Mouse (Mus musculus) midbrain, postnatal 0 days (tissue): Measurements from ENCODE around the gene Paqr6. TPM values are rescaled to one million over a fixed set of nuclear protein-coding genes. Genes with fewer than 3 reads are reported as not detected.

Source experiments
- ATAC-seq: fragments of 200-750 bp; cut with Nextera tagmentation; 2 replicates; pipeline ENCODE4 v1.8.0; 2017; ENCODE audit warnings: moderate number of reproducible peaks, mild to moderate bottlenecking, moderate TSS enrichment, moderate library complexity; ENCODE audit not compliant: low FRiP score
- DNase-seq: peaks from one replicate; pipeline ENCODE4 v3.0.0-alpha.2; 2015; ENCODE audit warnings: low spot score
- H3K27ac ChIP-seq: fragments of 300-500 bp; sonication (generic); 2 replicates; pipeline ENCODE4 v1.5.1; 2014; ENCODE audit warnings: low read depth, mild to moderate bottlenecking, low read length, mixed read lengths
- H3K27me3 ChIP-seq: fragments of 300-500 bp; sonication (generic); 2 replicates; pipeline ENCODE4 v1.6.1; 2014; ENCODE audit warnings: low read length, control low read depth, mixed read lengths; ENCODE audit not compliant: insufficient read depth
- H3K36me3 ChIP-seq: fragments of 300-500 bp; sonication (generic); 2 replicates; pipeline ENCODE4 v1.6.1; 2014; ENCODE audit warnings: low read length, control low read depth, mixed read lengths; ENCODE audit not compliant: insufficient read depth
- H3K4me1 ChIP-seq: fragments of 300-500 bp; sonication (generic); 2 replicates; pipeline ENCODE4 v1.6.1; 2014; ENCODE audit warnings: mild to moderate bottlenecking, control low read depth, antibody characterized with exemption, low read length, mixed read lengths; ENCODE audit not compliant: insufficient read depth
- H3K4me2 ChIP-seq: fragments of 300-500 bp; sonication (generic); 2 replicates; pipeline ENCODE4 v1.6.1; 2014; ENCODE audit warnings: low read depth, mild to moderate bottlenecking, low read length, mixed read lengths; ENCODE audit not compliant: poor library complexity, severe bottlenecking
- H3K4me3 ChIP-seq: fragments of 300-500 bp; sonication (generic); 2 replicates; pipeline ENCODE4 v1.5.1; 2014; ENCODE audit warnings: low read depth, mild to moderate bottlenecking, low read length, moderate library complexity
- H3K9ac ChIP-seq: fragments of 300-500 bp; sonication (generic); replicated peaks from 2 replicates; pipeline ENCODE4 v1.6.1; 2014; ENCODE audit warnings: mild to moderate bottlenecking, low read length, moderate library complexity, mixed read lengths; ENCODE audit not compliant: poor library complexity, severe bottlenecking
- H3K9me3 ChIP-seq: fragments of 300-500 bp; sonication (generic); 2 replicates; pipeline ENCODE4 v1.6.1; 2016; ENCODE audit warnings: low read length, control low read depth
- CTCF ChIP-seq: IDR thresholded peaks from 2 replicates; pipeline ENCODE4 v1.5.1; 2016; ENCODE audit warnings: antibody characterized with exemption, mild to moderate bottlenecking
- WGBS: fragments of 180-500 bp; shearing (Covaris S2); extraction: QIAGEN DNeasy Blood & Tissue Kit; methylation state at CpG from one replicate; pipeline ENCODE4 v1.1.7; 2014; 5-methylcytosine and 5-hydroxymethylcytosine counted together
- polyA plus RNA-seq: library from polyadenylated mRNA; unstranded; fragments of >200 nt; fragmentation: Nextera tagmentation; extraction: Ambion mirVana; gene quantifications from 2 replicates; pipeline ENCODE4 v1.2.1, GENCODE M21; 2015
- total RNA-seq: library from RNA; depleted of rRNA; stranded (reverse); fragments of >200 nt; gene quantifications from 2 replicates; pipeline ENCODE4 v1.2.3, GENCODE M21; 2014; rRNA removed

Paqr6 gene
- total and polyA plus RNA-seq, 2 experiments from 2014 or later = 6.6 to 13.5 TPM

DNA sequence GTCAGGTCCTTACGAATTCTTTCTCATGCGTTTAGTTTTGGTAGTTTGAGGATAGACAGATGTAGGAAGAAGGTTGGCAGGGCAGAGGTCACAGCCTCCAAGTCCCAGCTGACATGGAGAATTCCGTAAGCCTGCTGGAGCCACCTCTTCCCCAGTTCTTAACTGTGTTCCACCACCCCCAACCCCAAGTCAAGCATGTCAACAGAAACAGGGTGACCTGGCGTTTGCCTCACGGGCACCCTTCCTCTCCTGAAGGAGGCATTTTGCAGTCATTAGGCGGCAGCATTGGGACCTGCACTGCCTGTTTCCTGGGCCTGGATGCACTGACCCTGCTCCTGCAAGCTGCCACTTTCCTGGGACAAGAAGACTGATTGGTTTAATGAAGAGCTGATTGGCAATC lies 53.6 kb downstream of the Paqr6 start:
- no peak for ATAC-seq
- peaks cover 57% of the 10 kb centered on the region for H3K36me3 ChIP-seq

More for the DNA sequence above, 53.6 kb downstream of the Paqr6 start:
- H3K4me1 ChIP-seq = peaks cover 8% of the 10 kb centered on the region; the same call in 1 of the 2 replicates
- no peaks in the 10 kb centered on the region for H3K9me3 ChIP-seq
- no peak overlapping the region for H3K4me2 ChIP-seq
- no peak for DNase-seq
- WGBS = 91% methylated on average over 6 of the region's 6 CpGs
- no peak for TF ChIP-seq CTCF
- H3K9ac ChIP-seq = no peak overlapping the region
- H3K27ac ChIP-seq = no peak overlapping the region
- H3K4me3 ChIP-seq = no peak overlapping the region
- H3K27me3 ChIP-seq = no peaks in the 10 kb centered on the region

Other genes with a start within 250 kb of the Paqr6 start
- gene Mef2d, start 222.2 kb upstream of the Paqr6 start, total RNA-seq = 45.5 and 59.6 TPM in 2 replicates
- 21.5 and 26.1 TPM in 2 replicates for gene Mef2d, start 222.2 kb upstream of the Paqr6 start, polyA plus RNA-seq
- 0.94 and 1.0 TPM in 2 replicates for gene Rhbg, start 109.9 kb upstream of the Paqr6 start, total RNA-seq
- 0.21 and 0.41 TPM in 2 replicates for gene Rhbg, start 109.9 kb upstream of the Paqr6 start, polyA plus RNA-seq
- gene Gm38392, start 77.4 kb upstream of the Paqr6 start, total RNA-seq = not detected in 2 replicates
- 0.20 and 0.21 TPM in 2 replicates for gene Gm38392, start 77.4 kb upstream of the Paqr6 start, polyA plus RNA-seq
- 6.2 TPM in 1 of 2 replicates, not detected in the other for gene Tsacc, start 67.6 kb upstream of the Paqr6 start, total RNA-seq
- gene Tsacc, start 67.6 kb upstream of the Paqr6 start, polyA plus RNA-seq = 5.2 and 7.9 TPM in 2 replicates
- gene Cct3, start 67.5 kb upstream of the Paqr6 start, total RNA-seq = 253 and 273 TPM in 2 replicates
- 372 and 391 TPM in 2 replicates for gene Cct3, start 67.5 kb upstream of the Paqr6 start, polyA plus RNA-seq
- gene Glmp, start 39.6 kb upstream of the Paqr6 start, total RNA-seq = 28.5 and 39.2 TPM in 2 replicates
- 106 and 109 TPM in 2 replicates for gene Glmp, start 39.6 kb upstream of the Paqr6 start, polyA plus RNA-seq
- 0.33 and 0.61 TPM in 2 replicates for gene Tmem79, start 28.4 kb upstream of the Paqr6 start, total RNA-seq
- gene Tmem79, start 28.4 kb upstream of the Paqr6 start, polyA plus RNA-seq = 0.43 and 0.93 TPM in 2 replicates
- 86.7 and 112 TPM in 2 replicates for gene Smg5, start 28.3 kb upstream of the Paqr6 start, total RNA-seq
- gene Smg5, start 28.3 kb upstream of the Paqr6 start, polyA plus RNA-seq = 44.2 and 49.4 TPM in 2 replicates
- gene Bglap3, start 8.2 kb downstream of the Paqr6 start, total RNA-seq = 0.38 TPM in 1 of 2 replicates, not detected in the other
- gene Bglap3, start 8.2 kb downstream of the Paqr6 start, polyA plus RNA-seq = not detected in 2 replicates
- not detected in 2 replicates for gene Bglap2, start 14.1 kb downstream of the Paqr6 start, total RNA-seq
- gene Bglap2, start 14.1 kb downstream of the Paqr6 start, polyA plus RNA-seq = 0.51 TPM in 1 of 2 replicates, not detected in the other
- not detected in 2 replicates for gene Bglap, start 19.9 kb downstream of the Paqr6 start, total RNA-seq
- gene Bglap, start 19.9 kb downstream of the Paqr6 start, polyA plus RNA-seq = not detected in 2 replicates
- gene Pmf1, start 45.7 kb downstream of the Paqr6 start, total RNA-seq = 20.6 and 25.4 TPM in 2 replicates
- gene Pmf1, start 45.7 kb downstream of the Paqr6 start, polyA plus RNA-seq = 25.2 and 25.6 TPM in 2 replicates
- 62.5 and 63.8 TPM in 2 replicates for gene Slc25a44, start 60.6 kb downstream of the Paqr6 start, total RNA-seq
- gene Slc25a44, start 60.6 kb downstream of the Paqr6 start, polyA plus RNA-seq = 35.9 and 38.7 TPM in 2 replicates
- 52.6 and 62.0 TPM in 2 replicates for gene Sema4a, start 96.6 kb downstream of the Paqr6 start, total RNA-seq
- 42.1 and 44.2 TPM in 2 replicates for gene Sema4a, start 96.6 kb downstream of the Paqr6 start, polyA plus RNA-seq
- gene Lmna, start 145.4 kb downstream of the Paqr6 start, total RNA-seq = 57.6 and 75.0 TPM in 2 replicates
- gene Lmna, start 145.4 kb downstream of the Paqr6 start, polyA plus RNA-seq = 74.1 and 77.2 TPM in 2 replicates
- gene Mex3a, start 167.8 kb downstream of the Paqr6 start, total RNA-seq = 56.9 and 58.2 TPM in 2 replicates
- gene Mex3a, start 167.8 kb downstream of the Paqr6 start, polyA plus RNA-seq = 15.4 and 16.1 TPM in 2 replicates
- 0.60 TPM in 1 of 2 replicates, not detected in the other for gene Rab25, start 183.7 kb downstream of the Paqr6 start, total RNA-seq
- gene Rab25, start 183.7 kb downstream of the Paqr6 start, polyA plus RNA-seq = 0.46 TPM in 1 of 2 replicates, not detected in the other
- 46.7 and 66.0 TPM in 2 replicates for gene Lamtor2, start 188.5 kb downstream of the Paqr6 start, total RNA-seq
- gene Lamtor2, start 188.5 kb downstream of the Paqr6 start, polyA plus RNA-seq = 187 and 205 TPM in 2 replicates
- gene Ubqln4, start 189.2 kb downstream of the Paqr6 start, total RNA-seq = 103 and 120 TPM in 2 replicates
- gene Ubqln4, start 189.2 kb downstream of the Paqr6 start, polyA plus RNA-seq = 29.7 and 30.4 TPM in 2 replicates
- 236 and 250 TPM in 2 replicates for gene Ssr2, start 211.3 kb downstream of the Paqr6 start, total RNA-seq
- gene Ssr2, start 211.3 kb downstream of the Paqr6 start, polyA plus RNA-seq = 196 and 210 TPM in 2 replicates
- 59.6 and 80.3 TPM in 2 replicates for gene Arhgef2, start 241.4 kb downstream of the Paqr6 start, total RNA-seq
- 38.9 and 46.8 TPM in 2 replicates for gene Arhgef2, start 241.4 kb downstream of the Paqr6 start, polyA plus RNA-seq